Mouse (Mus musculus) megakaryocyte, embryonic 14.5 days (primary cell): ENCODE results near the gene Lancl2. TPM values are rescaled to one million over a fixed set of nuclear protein-coding genes. Genes with fewer than 3 reads are reported as not detected.

Experiments
- H3K27me3 ChIP-seq: replicated peaks from 2 replicates; pipeline ENCODE3; 2012; ENCODE audit warnings: inconsistent platforms
- H3K36me3 ChIP-seq: replicated peaks from 2 replicates; pipeline ENCODE3; 2012; ENCODE audit warnings: low read length, inconsistent platforms, mixed read lengths
- H3K4me1 ChIP-seq: 2 replicates; pipeline ENCODE4 v1.6.1; 2012; ENCODE audit warnings: inconsistent platforms
- H3K4me3 ChIP-seq: replicated peaks from 2 replicates; pipeline ENCODE3; 2012; ENCODE audit warnings: moderate library complexity, mild to moderate bottlenecking, inconsistent platforms
- H3K9me3 ChIP-seq: 2 replicates; pipeline ENCODE4 v1.6.1; 2012; ENCODE audit warnings: inconsistent platforms
- FLI1 ChIP-seq: IDR thresholded peaks from 2 replicates; pipeline ENCODE4 v1.6.1; 2012; ENCODE audit warnings: low read length, inconsistent platforms, mixed read lengths
- GATA1 ChIP-seq: IDR thresholded peaks from 3 replicates; pipeline ENCODE4 v1.6.1; 2012; ENCODE audit warnings: mixed read lengths, low read length, inconsistent platforms, borderline replicate concordance
- polyA plus RNA-seq: library from polyadenylated mRNA; stranded (reverse); fragments of >175 nt; gene quantifications from 2 replicates; pipeline ENCODE4 v1.2.3, GENCODE M21; 2012; ENCODE audit warnings: low replicate concordance; ENCODE audit not compliant: insufficient read depth

The Lancl2 gene
- polyA plus RNA-seq: 6.7 and 7.6 TPM in 2 replicates

GRCm38 (mm10) chr6:57702376-57702742, at the start of gene Lancl2:
Lancl2 (plus strand) TSS chr6:57702540.
- no peaks in the 10 kb centered on the region for H3K36me3 ChIP-seq

GRCm38 (mm10) chr6:57661295-57661694, 41.0 kb upstream of the Lancl2 start:
- Histone ChIP-seq H3K36me3 (peaks cover 13% of the 10 kb centered on the region), H3K4me1 (peaks cover 6% of the 10 kb centered on the region), H3K27me3 (no peaks in the 10 kb centered on the region), H3K4me3 (no peak overlapping the region), H3K9me3 (no peaks in the 10 kb centered on the region)
- TF ChIP-seq FLI1 (no peak), GATA1 (no peak)

More at GRCm38 (mm10) chr6:57702376-57702742, at the start of gene Lancl2:
- H3K4me1 ChIP-seq: peaks cover 31% of the 10 kb centered on the region
- H3K9me3 ChIP-seq: no peaks in the 10 kb centered on the region
- TF ChIP-seq FLI1 (no peak), GATA1 (no peak)
- H3K4me3 ChIP-seq: peak within 1 kb of the TSS; percentile 97
- no peaks in the 10 kb centered on the region for H3K27me3 ChIP-seq

- Histone ChIP-seq H3K36me3 (peaks cover 56% of the 10 kb centered on the region), H3K4me3 (no peak overlapping the region), H3K4me1 (no peaks in the 10 kb centered on the region), H3K9me3 (no peaks in the 10 kb centered on the region; the same call in 1 of the 2 replicates), H3K27me3 (no peaks in the 10 kb centered on the region)
- no peak for TF ChIP-seq GATA1
- TF ChIP-seq FLI1: no peak
Observed at GRCm38 (mm10) chr6:57684156-57684555, 18.2 kb upstream of the Lancl2 start.

GRCm38 (mm10) chr6:57691467-57692261, 10.7 kb upstream of the Lancl2 start, which contains the start of gene Pyurf:
Pyurf (minus strand) TSS chr6:57692078.
- no peaks in the 10 kb centered on the region for H3K9me3 ChIP-seq
- H3K27me3 ChIP-seq: no peaks in the 10 kb centered on the region
- H3K4me1 ChIP-seq: peaks cover 19% of the 10 kb centered on the region
- H3K36me3 ChIP-seq: peaks cover 35% of the 10 kb centered on the region
- peak within 1 kb of the TSS; percentile 96 for H3K4me3 ChIP-seq
- no peak for TF ChIP-seq FLI1
- TF ChIP-seq GATA1: no peak

- Histone ChIP-seq H3K36me3 (peaks cover 21% of the 10 kb centered on the region), H3K9me3 (no peaks in the 10 kb centered on the region), H3K27me3 (no peaks in the 10 kb centered on the region), H3K4me1 (peaks cover 19% of the 10 kb centered on the region), H3K4me3 (no peak overlapping the region)
- no peak for TF ChIP-seq GATA1
- no peak for TF ChIP-seq FLI1
Observed at GRCm38 (mm10) chr6:57693116-57693515, 9.2 kb upstream of the Lancl2 start.

GRCm38 (mm10) chr6:57701686-57702085, 654 bp upstream of the Lancl2 start:
- Histone ChIP-seq H3K4me3 (no peak overlapping the region), H3K36me3 (no peaks in the 10 kb centered on the region), H3K9me3 (no peaks in the 10 kb centered on the region), H3K27me3 (no peaks in the 10 kb centered on the region), H3K4me1 (peaks cover 27% of the 10 kb centered on the region)
- TF ChIP-seq FLI1 (no peak), GATA1 (no peak)

GRCm38 (mm10) chr6:57702743-57703499, 581 bp downstream of the Lancl2 start:
- H3K27me3 ChIP-seq: no peaks in the 10 kb centered on the region
- peak overlapping the region; percentile 97 for H3K4me3 ChIP-seq
- TF ChIP-seq GATA1 (no peak), FLI1 (no peak)
- no peaks in the 10 kb centered on the region for H3K36me3 ChIP-seq
- no peaks in the 10 kb centered on the region for H3K9me3 ChIP-seq
- peaks cover 32% of the 10 kb centered on the region for H3K4me1 ChIP-seq

- peak overlapping the region; percentile 97 for H3K4me3 ChIP-seq
- TF ChIP-seq GATA1 (no peak), FLI1 (no peak)
- H3K9me3 ChIP-seq: no peaks in the 10 kb centered on the region
- no peaks in the 10 kb centered on the region for H3K36me3 ChIP-seq
- no peaks in the 10 kb centered on the region for H3K27me3 ChIP-seq
- peaks cover 32% of the 10 kb centered on the region for H3K4me1 ChIP-seq
Observed at GRCm38 (mm10) chr6:57703703-57704102, 1.4 kb downstream of the Lancl2 start.

- H3K27me3 ChIP-seq: no peaks in the 10 kb centered on the region
- H3K4me1 ChIP-seq: peaks cover 40% of the 10 kb centered on the region
- no peaks in the 10 kb centered on the region for H3K9me3 ChIP-seq
- peak overlapping the region; percentile 79 for H3K4me3 ChIP-seq
- TF ChIP-seq FLI1 (no peak), GATA1 (no peak)
- H3K36me3 ChIP-seq: no peaks in the 10 kb centered on the region
Observed at GRCm38 (mm10) chr6:57706721-57707120, 4.4 kb downstream of the Lancl2 start.

GRCm38 (mm10) chr6:57711726-57712125, 9.4 kb downstream of the Lancl2 start:
- peaks cover 28% of the 10 kb centered on the region for H3K4me1 ChIP-seq
- no peaks in the 10 kb centered on the region for H3K27me3 ChIP-seq
- H3K36me3 ChIP-seq: peaks cover 10% of the 10 kb centered on the region
- no peaks in the 10 kb centered on the region for H3K9me3 ChIP-seq
- no peak for TF ChIP-seq GATA1
- TF ChIP-seq FLI1: no peak
- H3K4me3 ChIP-seq: peak overlapping the region; percentile 65
